Mouse (Mus musculus) layer of hippocampus, postnatal 10 days (tissue): ENCODE results near the gene Ptpn7. TPM values are rescaled to one million over a fixed set of nuclear protein-coding genes. Genes with fewer than 3 reads are reported as not detected.
A peak's percentile ranks its signal among the peaks of the same experiment; 100 is the strongest.
"Not testable (repeated sequence)": the region's sequence is repeated elsewhere in the genome, so short reads cannot be mapped to it uniquely, and the experiment has no call there.

Experiments used
- DNase-seq, 2 experiments: peaks; one replicate each; pipeline ENCODE4 v3.0.0; 2021; ENCODE audit warnings: low spot score in 2 of 2
- long read RNA-seq: library from polyadenylated mRNA; stranded (forward); transcript quantifications from one replicate; pipeline ENCODE4 v2.0.0, GENCODE M21; 2023
- total RNA-seq, 2 experiments: library from RNA; stranded (reverse); gene quantifications; 2 replicates each; pipeline ENCODE4 v1.2.3; 2021

Gene Ptpn7
- total RNA-seq, result under 1 TPM; 0.11 to 0.14 TPM
- long read RNA-seq, partial matches to known transcripts, result 0 of 1 reads
- long read RNA-seq, other reads (novel, unspliced or antisense), result 1 of 1 reads

- peak; percentile 71 to 76 for DNase-seq
Measured at GRCm38 (mm10) chr1:135132473-135132872, at the start of gene Ptpn7. Gene Ptpn7, plus strand, starts transcription at chr1:135132700.

GRCm38 (mm10) chr1:135083465-135083864 lies 49.0 kb upstream of the Ptpn7 start:
- no peak for DNase-seq

- DNase-seq, result no peak
Measured at GRCm38 (mm10) chr1:135085296-135085871, 47.1 kb upstream of the Ptpn7 start.

DNA sequence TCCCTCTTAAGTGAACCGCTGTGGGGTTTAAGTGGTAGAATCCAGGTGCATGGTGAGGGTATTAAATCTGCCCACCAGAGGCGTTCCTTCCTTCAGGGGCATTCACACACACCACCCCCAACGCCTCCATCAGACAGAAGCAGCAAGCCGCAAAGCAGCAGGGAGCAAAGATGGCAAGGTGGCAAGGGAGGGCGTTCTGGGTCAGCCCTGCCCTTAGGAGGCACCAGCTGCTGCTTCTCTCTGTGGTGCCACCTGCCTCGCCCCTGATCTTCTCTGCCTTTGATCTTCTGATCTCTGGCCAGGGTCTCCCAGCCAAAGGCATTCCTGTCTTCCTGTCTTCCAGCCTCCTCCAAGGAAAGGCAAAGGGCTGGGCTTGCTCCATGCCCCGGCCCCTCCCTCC lies 46.5 kb upstream of the Ptpn7 start:
- DNase-seq, result no peak

DNA sequence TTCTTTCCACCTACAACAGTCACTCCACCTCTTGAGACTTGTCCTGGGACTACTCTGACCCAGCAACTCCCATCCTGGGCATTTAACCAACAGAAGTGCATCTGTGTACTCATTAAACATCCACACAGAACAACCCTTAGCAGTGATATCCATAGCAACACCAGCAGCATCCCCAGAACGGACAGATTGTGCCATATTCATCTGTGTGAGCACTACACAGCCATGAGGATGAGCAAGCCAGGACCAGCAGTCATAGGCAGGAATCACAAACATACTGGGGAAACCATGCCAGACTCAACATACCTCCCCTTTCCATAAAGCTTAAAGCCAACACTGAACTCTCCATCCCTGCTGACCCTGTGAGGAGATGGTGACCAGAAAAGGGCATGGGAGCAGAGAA lies 45.1 kb upstream of the Ptpn7 start:
- no peak for DNase-seq

GRCm38 (mm10) chr1:135089626-135090025 lies 42.9 kb upstream of the Ptpn7 start:
- DNase-seq, result no peak

- no peak for DNase-seq
Measured at GRCm38 (mm10) chr1:135090914-135091313, 41.6 kb upstream of the Ptpn7 start.

GRCm38 (mm10) chr1:135094723-135095122 lies 37.8 kb upstream of the Ptpn7 start:
- DNase-seq, result no peak

- DNase-seq, result no peak
Measured at GRCm38 (mm10) chr1:135095189-135095588, 37.3 kb upstream of the Ptpn7 start.

DNA sequence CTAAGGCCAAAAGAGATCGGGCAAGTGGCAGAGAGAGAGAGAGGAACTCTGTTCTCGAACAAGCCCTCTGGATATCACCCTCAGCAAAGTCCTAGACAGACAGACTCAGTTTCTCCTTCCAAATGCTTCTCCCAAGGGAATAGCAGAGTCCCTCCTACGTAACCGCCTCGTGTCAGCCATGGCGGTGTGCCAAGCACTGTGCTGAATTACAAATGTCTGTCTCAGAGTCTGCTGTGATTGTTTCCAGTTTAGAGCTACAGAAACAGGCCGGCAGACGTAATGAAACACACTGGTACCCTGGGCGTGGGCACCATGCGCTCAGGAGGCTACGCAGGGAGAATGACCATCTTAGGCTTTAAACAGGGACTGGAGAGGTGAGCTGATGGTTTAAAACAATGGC lies 36.2 kb upstream of the Ptpn7 start:
- DNase-seq, result peak; percentile 66 to 71

DNA sequence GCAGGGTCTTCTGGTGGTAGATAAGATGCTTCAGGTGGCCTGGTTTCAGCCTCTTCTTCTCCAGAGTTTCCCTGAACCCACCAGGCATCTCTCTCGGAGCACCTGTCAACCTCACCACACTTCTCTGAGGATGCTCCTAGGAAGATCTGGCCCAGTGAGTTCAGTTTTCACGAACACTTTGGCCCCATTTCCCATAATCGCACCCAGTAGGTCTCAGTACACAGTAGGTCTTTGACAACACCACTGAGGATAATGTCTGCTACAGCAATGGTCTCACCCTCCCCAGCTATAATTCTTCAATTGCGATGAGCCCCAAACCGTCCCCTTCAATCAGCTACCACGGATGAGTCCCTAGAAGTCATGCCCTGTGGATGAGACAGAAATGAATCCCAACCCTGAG lies 35.1 kb upstream of the Ptpn7 start:
- no peak for DNase-seq

DNA sequence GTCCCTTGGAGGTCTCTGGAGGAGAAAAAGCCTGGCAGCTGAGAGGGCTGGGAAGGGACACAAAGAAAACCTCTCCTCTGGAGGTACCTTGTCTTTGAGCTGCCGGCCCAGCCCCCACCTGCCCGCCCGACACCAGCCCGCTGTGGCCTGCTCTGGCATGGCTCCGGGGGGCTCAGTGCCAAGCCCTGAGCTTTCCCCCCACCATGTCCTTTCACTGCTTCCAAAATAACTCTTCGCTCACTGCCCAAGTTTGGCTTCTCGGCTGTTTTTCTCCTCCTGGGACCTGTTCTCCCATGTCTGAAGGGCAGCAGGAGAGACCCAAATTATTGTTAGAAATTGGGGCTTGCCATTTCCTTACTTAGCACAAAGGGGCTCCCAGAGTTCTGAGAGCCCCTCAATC lies 34.1 kb upstream of the Ptpn7 start:
- peak in 1 of 2 experiments; percentile 57 for DNase-seq

GRCm38 (mm10) chr1:135100400-135100799 lies 32.1 kb upstream of the Ptpn7 start:
- DNase-seq, result no peak

DNA sequence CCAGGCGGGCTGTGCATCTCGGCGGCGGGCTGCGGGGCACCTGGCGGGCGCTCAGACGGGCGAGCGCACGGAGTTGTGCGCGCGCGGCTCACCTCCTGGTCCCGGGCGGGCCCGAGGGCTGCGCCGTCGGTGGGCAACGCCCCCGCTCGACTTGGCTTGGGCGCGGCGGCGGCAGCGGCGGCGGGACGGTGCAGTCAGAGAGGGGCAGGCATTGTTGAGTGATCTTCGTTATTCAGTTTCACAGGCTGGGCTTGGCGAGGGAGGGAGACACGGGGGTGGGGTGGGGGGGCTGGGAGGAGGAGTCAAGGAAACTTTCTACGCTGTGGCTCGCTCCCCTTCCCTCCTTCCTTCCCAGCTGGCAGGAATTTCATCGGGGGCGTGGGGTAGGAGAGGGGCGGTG lies 27.4 kb upstream of the Ptpn7 start, which contains the start of gene Lgr6:
Lgr6 (minus strand) TSS at position 153 of the 400 bp plus-strand sequence.
- DNase-seq, result no peak

GRCm38 (mm10) chr1:135105951-135106350 lies 26.5 kb upstream of the Ptpn7 start:
- peak; percentile 71 to 81 for DNase-seq

DNA sequence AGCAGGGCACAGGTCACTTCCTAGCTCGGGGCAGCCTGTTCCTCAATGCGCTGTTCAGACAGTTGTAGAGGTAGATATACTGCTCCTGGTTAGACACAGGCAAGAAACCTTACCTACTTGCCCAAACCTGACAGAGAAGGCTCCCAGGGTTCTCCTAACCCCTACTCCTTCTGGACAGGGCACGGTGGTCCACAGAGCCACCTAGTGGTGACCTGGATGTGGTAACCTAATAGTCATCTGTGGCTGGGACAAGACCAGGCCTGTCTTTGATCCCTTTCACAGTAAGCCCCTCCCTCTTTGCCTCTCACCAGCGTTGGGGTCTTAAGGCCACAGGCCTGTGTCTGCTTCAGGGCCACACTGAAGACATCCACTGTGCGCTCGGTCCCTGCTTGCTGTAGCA lies 23.9 kb upstream of the Ptpn7 start:
- DNase-seq, result no peak

GRCm38 (mm10) chr1:135110075-135110474 lies 22.4 kb upstream of the Ptpn7 start:
- peak; percentile 88 to 89 for DNase-seq

GRCm38 (mm10) chr1:135111271-135111670 lies 21.2 kb upstream of the Ptpn7 start:
- DNase-seq, result not testable (repeated sequence)

GRCm38 (mm10) chr1:135112661-135113060 lies 19.8 kb upstream of the Ptpn7 start:
- peak; percentile 44 to 64 for DNase-seq

- no peak for DNase-seq
Measured at GRCm38 (mm10) chr1:135124573-135125363, 7.7 kb upstream of the Ptpn7 start.

DNA sequence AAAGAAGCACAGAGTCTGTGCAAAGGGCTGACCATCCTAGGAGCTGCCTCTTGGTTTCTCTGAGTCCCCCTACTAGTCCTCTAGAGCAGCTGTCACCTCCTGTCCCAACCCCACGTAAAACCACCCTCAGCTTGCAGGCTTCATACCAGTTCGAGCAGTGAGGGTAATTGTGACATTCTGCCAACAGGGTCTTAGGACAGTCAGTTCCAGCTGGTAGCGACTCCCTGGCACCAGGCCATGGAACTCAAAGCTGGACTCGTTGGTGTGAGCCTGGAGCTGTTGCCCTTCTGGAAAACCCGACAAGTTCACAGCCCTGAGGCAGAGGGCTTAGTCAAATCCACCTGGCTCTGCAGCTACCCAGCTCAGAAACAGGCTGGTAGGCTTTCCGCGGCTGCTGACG lies 6.5 kb upstream of the Ptpn7 start:
- peak in 1 of 2 experiments; percentile 49 for DNase-seq

DNA sequence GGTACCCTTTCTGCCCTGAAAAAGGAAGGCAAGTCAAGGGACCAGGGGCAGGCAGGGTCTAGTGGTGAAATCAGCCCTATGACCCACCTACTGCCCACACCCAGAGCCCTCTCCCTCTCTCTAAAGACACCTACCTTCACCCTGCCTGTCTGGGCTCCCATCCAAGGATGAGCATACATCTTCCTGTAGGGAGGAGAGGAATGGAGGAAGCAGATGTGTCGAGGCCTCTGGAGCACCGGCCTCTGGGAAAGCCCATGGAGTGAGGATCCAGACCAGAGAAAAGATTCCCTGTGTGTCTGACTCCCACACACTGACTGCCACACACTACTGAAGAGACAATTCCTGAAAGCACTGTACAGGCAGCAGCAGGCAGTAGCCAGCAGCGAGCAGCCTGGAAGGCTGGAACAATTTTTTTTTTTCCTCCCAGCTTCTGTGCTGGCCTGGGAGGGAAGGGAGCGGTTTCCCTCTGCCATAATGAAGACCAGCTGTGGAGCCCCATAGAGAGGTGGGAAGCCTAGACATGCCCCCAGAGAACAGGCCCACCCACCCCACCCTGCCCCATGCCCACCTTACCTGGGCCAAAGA lies 6.0 kb upstream of the Ptpn7 start:
- no peak for DNase-seq
